Mouse (Mus musculus) retina, adult 2 months (tissue): ENCODE results near the gene Ptpdc1.

Experiments used
- DNase-seq: peaks from one replicate; pipeline ENCODE4 v3.0.0-alpha.2; 2012; ENCODE audit warnings: low read depth, low spot score

Gene Ptpdc1

DNA sequence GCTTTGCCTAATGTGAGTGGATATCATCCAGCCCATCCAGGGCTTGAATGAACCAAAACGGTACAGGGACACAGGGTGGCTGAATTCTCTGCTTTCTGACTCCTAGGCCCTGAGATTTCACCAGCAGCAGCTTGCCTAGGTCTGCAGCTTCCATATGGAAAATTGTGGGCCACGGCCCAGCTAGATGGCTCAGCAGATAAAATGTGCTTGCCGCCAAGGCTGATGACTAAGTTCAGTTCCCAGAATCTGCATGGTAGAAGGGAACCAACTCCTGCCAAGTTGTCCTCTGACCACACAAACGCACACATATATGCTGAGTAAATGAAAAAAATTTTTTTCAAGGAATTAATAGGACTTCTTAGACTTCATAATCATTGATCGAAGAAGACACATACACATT is 77.2 kb downstream of the Ptpdc1 start:
- no peak for DNase-seq

GRCm38 (mm10) chr13:48547623-48548022 is 77.8 kb downstream of the Ptpdc1 start:
- no peak for DNase-seq

GRCm38 (mm10) chr13:48546330-48546917 is 79.0 kb downstream of the Ptpdc1 start:
- peak; percentile 97 for DNase-seq

GRCm38 (mm10) chr13:48545476-48546281 is 79.8 kb downstream of the Ptpdc1 start:
- peak; percentile 97 for DNase-seq

DNA sequence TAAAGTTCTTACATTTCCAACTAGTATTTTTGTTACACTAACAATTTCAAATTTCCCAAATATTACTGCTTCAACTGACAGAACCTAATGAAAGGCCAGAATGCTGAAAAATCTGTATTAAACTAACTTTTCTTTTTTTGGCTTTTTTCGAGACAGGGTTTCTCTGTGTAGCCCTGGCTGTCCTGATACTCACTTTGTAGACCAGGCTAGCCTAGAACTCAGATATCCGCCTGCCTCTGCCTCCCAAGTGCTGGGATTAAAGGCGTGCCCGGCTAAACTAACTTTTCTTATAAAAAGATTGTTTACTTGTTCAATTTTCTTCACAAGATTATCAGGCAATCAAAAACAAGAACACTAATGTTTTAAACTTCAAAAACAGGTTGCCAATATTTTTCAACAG is 80.6 kb downstream of the Ptpdc1 start:
- DNase-seq = no peak

- no peak for DNase-seq
These were observed 81.1 kb downstream of the Ptpdc1 start for GRCm38 (mm10) chr13:48544391-48544790.

DNA sequence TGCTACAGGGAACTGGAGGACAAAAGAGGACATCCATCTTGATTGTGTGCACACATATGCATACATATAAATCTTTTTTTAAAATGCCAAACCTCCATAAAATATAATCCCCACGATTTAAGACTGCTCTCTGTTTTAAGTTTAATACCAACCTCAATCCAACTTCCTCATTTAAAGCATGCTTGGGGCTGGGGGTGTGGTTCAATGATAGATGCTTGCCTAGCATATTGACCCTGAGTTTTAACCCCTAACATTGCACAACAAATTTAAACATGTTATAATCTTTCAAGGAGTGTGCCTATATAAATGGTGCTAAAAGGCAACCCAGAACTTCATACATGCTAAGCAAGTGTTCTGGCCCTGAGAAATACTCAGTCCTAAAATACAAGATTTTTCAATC is 85.0 kb downstream of the Ptpdc1 start:
- DNase-seq = no peak

- no peak for DNase-seq
These were observed 92.0 kb downstream of the Ptpdc1 start for GRCm38 (mm10) chr13:48533441-48533840.

DNA sequence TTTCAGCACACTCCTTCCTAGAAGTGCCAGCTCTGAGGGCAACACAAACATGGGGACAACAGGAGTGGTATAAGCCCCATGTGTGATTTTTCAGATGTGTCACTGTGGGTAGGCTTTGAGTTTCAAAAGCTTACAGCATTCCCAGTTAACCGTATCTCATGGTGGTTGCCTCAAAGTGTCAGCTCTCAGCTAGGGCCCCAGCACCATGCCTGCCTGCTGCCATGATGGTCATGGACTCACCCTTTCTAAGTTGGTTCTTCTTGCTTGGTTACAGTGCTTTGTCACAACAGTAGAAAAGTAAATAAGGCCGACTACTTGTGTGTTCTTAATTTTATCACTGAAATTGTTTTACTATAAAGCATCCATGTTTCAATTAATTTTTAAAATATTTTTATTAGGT is 94.0 kb downstream of the Ptpdc1 start:
- DNase-seq = no peak

DNA sequence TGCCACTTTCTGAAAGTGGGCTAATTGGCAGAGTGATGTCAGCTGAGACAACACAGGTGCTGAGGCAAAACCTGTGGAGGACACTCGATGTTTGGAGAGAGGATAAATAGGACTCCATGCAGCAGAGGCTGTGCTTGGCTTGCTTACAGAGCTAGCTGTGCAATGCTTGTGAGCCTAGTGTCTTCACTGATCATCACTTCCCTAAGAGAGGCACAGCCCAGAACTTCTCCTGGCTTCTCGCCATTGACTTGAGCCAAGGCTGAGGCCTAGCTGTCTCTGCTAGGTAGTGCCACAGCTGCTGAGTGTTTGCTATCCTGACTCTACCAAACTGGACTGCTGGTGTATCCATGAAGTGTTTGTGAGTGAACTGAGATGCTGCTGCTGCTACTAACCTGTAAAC is 94.8 kb downstream of the Ptpdc1 start:
- no peak for DNase-seq

- DNase-seq = no peak
These were observed 96.4 kb downstream of the Ptpdc1 start for GRCm38 (mm10) chr13:48529028-48529427.

DNA sequence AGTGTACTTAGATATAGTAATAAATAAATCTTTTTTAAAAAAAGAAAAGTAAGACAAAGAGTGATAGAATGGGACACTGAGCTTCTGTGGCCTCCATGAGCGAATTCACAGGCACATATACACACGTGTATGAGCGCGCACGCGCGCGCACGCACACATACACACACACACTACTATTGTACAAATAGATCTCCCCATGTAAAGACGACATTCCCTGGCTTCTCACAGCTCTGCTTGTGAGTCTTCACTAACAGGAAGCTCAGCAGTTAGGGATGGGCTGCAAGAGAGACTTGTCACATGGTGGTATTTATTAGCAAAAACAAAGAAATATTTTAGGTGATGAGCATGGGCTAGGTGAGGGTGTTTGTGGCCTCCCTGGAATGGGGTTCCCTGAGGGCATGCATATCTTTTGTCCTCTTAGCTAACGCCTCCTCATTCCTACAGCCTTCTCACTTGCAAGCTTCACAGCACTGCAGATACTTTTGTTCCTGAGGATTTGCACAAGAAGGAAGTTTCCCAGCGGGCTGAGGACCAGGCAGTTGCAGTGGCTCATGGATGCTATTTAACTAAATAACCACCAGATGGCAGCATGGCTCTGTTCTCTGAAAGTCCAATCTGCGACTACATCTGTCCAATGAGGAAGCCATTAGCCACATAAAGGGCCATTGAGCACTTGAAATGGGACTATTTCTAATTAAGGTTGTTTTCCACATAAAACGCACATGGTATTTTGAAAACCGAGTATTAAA is 97.2 kb downstream of the Ptpdc1 start:
- peak; percentile 60 for DNase-seq
